Comparison of ENCODE assay signal across 19 mouse cellular contexts in the genomic region with DNA sequence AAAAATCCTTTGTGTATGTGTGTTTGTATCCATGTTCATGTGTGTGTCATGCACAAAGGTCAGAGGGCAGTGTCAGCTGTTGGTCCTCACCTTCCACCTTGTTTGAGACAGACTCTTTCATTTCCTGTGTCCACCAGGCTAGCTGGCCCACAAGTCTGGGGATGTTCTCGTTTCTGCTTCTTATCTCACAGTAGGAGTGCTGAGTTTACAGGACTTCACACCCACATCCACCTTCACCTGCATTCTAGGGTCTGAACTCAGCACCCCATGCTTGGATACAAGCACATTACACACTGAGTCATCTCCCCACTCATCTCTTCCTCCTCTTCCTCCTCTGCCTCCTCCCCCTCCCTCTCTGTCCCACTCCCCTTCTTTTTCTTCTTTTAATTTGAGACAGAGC. TPM values are rescaled to one million over a fixed set of nuclear protein-coding genes. Genes with fewer than 3 reads are reported as not detected.
A peak's percentile ranks its signal among the peaks of the same experiment; 100 is the strongest.
DNase-seq lines count a peak whose midpoint lies in the region; ATAC-seq and TF ChIP-seq lines count a peak whose summit lies in the region.
"Had no signal": no experiment of that assay in that cellular context is flagged by ENCODE, and none has a peak within 500 bp of the region (broad histone marks: within the 10 kb centered on the region; RNA-seq: fewer than 3 reads in every experiment).

No protein-coding gene starts in this region.

- TF ChIP-seq RAD21 in MEL (IDR thresholded peaks at IDR 0.05; ENCODE audit: low read depth, low read length), result no peak

- DNase-seq in heart, adult 9 months (ENCODE audit: low spot score in 2 of 2), result no peak
- DNase-seq in MEL (ENCODE audit: low read depth, low spot score), result no peak
- DNase-seq in layer of hippocampus, adult 8-10 months (ENCODE audit: low spot score in 2 of 2), result no peak
- DNase-seq in neural tube, embryonic 10.5 days (ENCODE audit: extremely low spot score, low spot score), result no peak
- DNase-seq: cerebellum, adult 8-10 months; forebrain, postnatal 0 days; gastrocnemius, postnatal 36 days; kidney, adult 9 months; kidney, postnatal 25 days; layer of hippocampus, adult 9-11 months; left cerebral cortex, postnatal 4 days; lung, postnatal 10 days; right cerebral cortex, postnatal 4 days; thymus, postnatal 36 days had no signal

- H3K4me2 ChIP-seq in heart, embryonic 12.5 days, result no peak overlapping the region
- no peak overlapping the region for H3K4me2 ChIP-seq in intestine, embryonic 16.5 days (ENCODE audit: low read depth, low read length)
- H3K4me2 ChIP-seq in liver, embryonic 16.5 days (ENCODE audit: low read depth, low read length), result peak overlapping the region; percentile 72

- H3K36me3 ChIP-seq in heart, embryonic 12.5 days, result no peaks in the 10 kb centered on the region
- peaks cover 0 to 57% of the 10 kb centered on the region in 2 experiments; a peak in 2 of 4 replicates for H3K36me3 ChIP-seq in MEL (ENCODE audit: control insufficient read depth in 1 of 2, insufficient read depth in 2 of 2, low read length in 2 of 2)
- H3K36me3 ChIP-seq in intestine, embryonic 16.5 days (ENCODE audit: control insufficient read depth, insufficient read depth, low read length), result no peaks in the 10 kb centered on the region
- H3K36me3 ChIP-seq in liver, embryonic 16.5 days (ENCODE audit: control insufficient read depth, insufficient read depth), result no peaks in the 10 kb centered on the region

- H3K4me1 ChIP-seq in heart, embryonic 12.5 days (replicated peaks), result peaks cover 43% of the 10 kb centered on the region
- peaks cover 38 to 53% of the 10 kb centered on the region in 2 experiments for H3K4me1 ChIP-seq in MEL (ENCODE audit: control insufficient read depth in 1 of 2, insufficient read depth in 2 of 2, low read length in 2 of 2)
- H3K4me1 ChIP-seq in intestine, embryonic 16.5 days (ENCODE audit: control insufficient read depth, insufficient read depth, low read length), result no peaks in the 10 kb centered on the region
- peaks cover 87% of the 10 kb centered on the region for H3K4me1 ChIP-seq in liver, embryonic 16.5 days (ENCODE audit: control insufficient read depth, low read depth, low read length)

- no peak for TF ChIP-seq EP300 in MEL (IDR thresholded peaks at IDR 0.05; ENCODE audit: low read depth in 1 of 2, low read length in 2 of 2)

- peaks cover 22% of the 10 kb centered on the region for H3K79me2 ChIP-seq in MEL (ENCODE audit: control insufficient read depth, insufficient read depth, low read length, poor library complexity)

- H3K27ac ChIP-seq in heart, embryonic 12.5 days (ENCODE audit: poor library complexity, severe bottlenecking), result 0 out of 2 replicates have a peak overlapping the region, but pooled peaks have one; percentile 8
- H3K27ac ChIP-seq in MEL (ENCODE audit: control insufficient read depth, low read depth, low read length), result peak overlapping the region; percentile 66
- no peak overlapping the region for H3K27ac ChIP-seq in intestine, embryonic 16.5 days (ENCODE audit: low read length)
- H3K27ac ChIP-seq in liver, embryonic 16.5 days (ENCODE audit: low read length), result peak overlapping the region; percentile 98
- H3K27ac ChIP-seq: left cerebral cortex, adult 2 months had no signal

- no peak for TF ChIP-seq CTCF in MEL (IDR thresholded peaks at IDR 0.05 in 2 of 3, conservative IDR thresholded peaks at IDR 0.05 in 1 of 3; ENCODE audit: control insufficient read depth in 1 of 3, insufficient read depth in 1 of 3, low read depth in 2 of 3, low read length in 3 of 3, poor library complexity in 1 of 3, severe bottlenecking in 1 of 3)

- H3K4me3 ChIP-seq in heart, embryonic 12.5 days, result no peak overlapping the region
- H3K4me3 ChIP-seq in MEL (ENCODE audit: control insufficient read depth in 1 of 2, insufficient read depth in 1 of 2, low read depth in 2 of 2, low read length in 2 of 2), result no peak overlapping the region
- no peak overlapping the region for H3K4me3 ChIP-seq in intestine, embryonic 16.5 days (ENCODE audit: low read length)
- H3K4me3 ChIP-seq in liver, embryonic 16.5 days (ENCODE audit: low read depth, low read length), result peak overlapping the region; percentile 42
- H3K4me3 ChIP-seq: left cerebral cortex, adult 2 months had no signal

- ATAC-seq in heart, embryonic 12.5 days (ENCODE audit: insufficient number of reproducible peaks, low FRiP score), result 0 out of 2 replicates have a peak, but pooled peaks have one; percentile 30
- ATAC-seq in intestine, embryonic 16.5 days, result peak; percentile 59; the same call in 1 of the 2 replicates
- peak; percentile 72 for ATAC-seq in liver, embryonic 16.5 days (ENCODE audit: low read depth)
- ATAC-seq: forebrain, postnatal 0 days had no signal

- TF ChIP-seq POLR2A in MEL (IDR thresholded peaks at IDR 0.05; ENCODE audit: control insufficient read depth in 1 of 2, insufficient read depth in 1 of 2, low read depth in 1 of 2, low read length in 2 of 2, poor library complexity in 1 of 2), result no peak

- H3K9me3 ChIP-seq in heart, embryonic 12.5 days (replicated peaks), result no peaks in the 10 kb centered on the region
- H3K9me3 ChIP-seq in MEL (replicated peaks; ENCODE audit: insufficient read depth, low read length), result no peaks in the 10 kb centered on the region
- H3K9me3 ChIP-seq in intestine, embryonic 16.5 days (ENCODE audit: control insufficient read depth, low read length), result no peaks in the 10 kb centered on the region
- H3K9me3 ChIP-seq in liver, embryonic 16.5 days (replicated peaks; ENCODE audit: control insufficient read depth, low read length), result no peaks in the 10 kb centered on the region

- WGBS in heart, embryonic 12.5 days, result 24% methylated on average over 1 of the region's 1 CpGs
- 17% methylated on average over 1 of the region's 1 CpGs for WGBS in intestine, embryonic 16.5 days
- 0% methylated on average over 1 of the region's 1 CpGs for WGBS in liver, embryonic 16.5 days (ENCODE audit: insufficient replicate concordance)

- no peak overlapping the region for H3K9ac ChIP-seq in heart, embryonic 12.5 days
- no peak overlapping the region for H3K9ac ChIP-seq in MEL (ENCODE audit: control insufficient read depth, low read depth, low read length, poor library complexity, severe bottlenecking)
- no peak overlapping the region for H3K9ac ChIP-seq in intestine, embryonic 16.5 days (ENCODE audit: low read depth, low read length)
- H3K9ac ChIP-seq in liver, embryonic 16.5 days (ENCODE audit: low read depth, low read length), result peak overlapping the region; percentile 68
- H3K9ac ChIP-seq: forebrain, postnatal 0 days had no signal

- H3K27me3 ChIP-seq in heart, embryonic 12.5 days (replicated peaks), result no peaks in the 10 kb centered on the region
- H3K27me3 ChIP-seq in MEL (ENCODE audit: control insufficient read depth in 1 of 2, insufficient read depth in 2 of 2, low read length in 2 of 2), result no peaks in the 10 kb centered on the region
- H3K27me3 ChIP-seq in intestine, embryonic 16.5 days (replicated peaks; ENCODE audit: control insufficient read depth, insufficient read depth, low read length), result no peaks in the 10 kb centered on the region
- no peaks in the 10 kb centered on the region for H3K27me3 ChIP-seq in liver, embryonic 16.5 days (ENCODE audit: control insufficient read depth, insufficient read depth, low read depth, low read length)
- H3K27me3 ChIP-seq: CH12.LX had no signal

TF ChIP-seq in MEL, 35 proteins besides CTCF, POLR2A, EP300 and RAD21 (continues in another document):
- no peak for TF ChIP-seq ZMIZ1 (IDR thresholded peaks at IDR 0.05; ENCODE audit: low read depth, low read length)
- no peak for TF ChIP-seq GATA1 (IDR thresholded peaks at IDR 0.05; ENCODE audit: low read depth, low read length)
- TF ChIP-seq SMC3 (IDR thresholded peaks at IDR 0.05; ENCODE audit: low read depth, low read length), result no peak
- no peak for TF ChIP-seq CHD2 (IDR thresholded peaks at IDR 0.05; ENCODE audit: low read length)
- no peak for TF ChIP-seq POLR2AphosphoS2 (IDR thresholded peaks at IDR 0.05; ENCODE audit: low read length)
- TF ChIP-seq USF2 (IDR thresholded peaks at IDR 0.05; ENCODE audit: borderline replicate concordance in 1 of 2, insufficient read depth in 1 of 2, low read depth in 1 of 2, low read length in 2 of 2), result no peak
- no peak for TF ChIP-seq POLR2AphosphoS5 (IDR thresholded peaks at IDR 0.05; ENCODE audit: borderline replicate concordance, low read depth, low read length)
- TF ChIP-seq ETS1 (IDR thresholded peaks at IDR 0.05; ENCODE audit: low read depth, low read length), result no peak
- TF ChIP-seq JUND (IDR thresholded peaks at IDR 0.05; ENCODE audit: low read depth, low read length), result no peak
- TF ChIP-seq NELFE (IDR thresholded peaks at IDR 0.05; ENCODE audit: low read depth, low read length), result no peak
- no peak for TF ChIP-seq RCOR1 (IDR thresholded peaks at IDR 0.05; ENCODE audit: low read depth, low read length)

RNA-seq across cellular contexts. Expression of a gene that starts 22.2 kb away (rescaled TPM):
- polyA plus RNA-seq in heart, embryonic 12.5 days (2016; fragmentation: Nextera tagmentation; extraction: Ambion mirVana), result 5.1 and 6.8 TPM in 2 replicates
- 6.9 and 7.0 TPM in 2 replicates for total RNA-seq in MEL (2012; rRNA removed)
- 10 to 100 TPM in 1 of 2 experiments, not detected in 1; 10.8 TPM for polyA plus RNA-seq in MEL (2012; ENCODE audit: insufficient read depth in 1 of 2, insufficient read length in 2 of 2, low read depth in 1 of 2, low replicate concordance in 2 of 2, missing spikeins in 1 of 2)
- 3.0 and 3.1 TPM in 2 replicates for polyA plus RNA-seq in intestine, embryonic 16.5 days (2015; fragmentation: Nextera tagmentation; extraction: Ambion mirVana)
- polyA plus RNA-seq in liver, embryonic 16.5 days (2015; fragmentation: Nextera tagmentation; extraction: Ambion mirVana), result 8.5 and 8.7 TPM in 2 replicates
- 100 to 1,000 TPM; 147 to 191 (median 153) TPM for total RNA-seq in layer of hippocampus, adult 8-10 months (2022)

RNA-seq across cellular contexts. Expression of a gene that starts 38.0 kb away (rescaled TPM):
- 377 and 402 TPM in 2 replicates for polyA plus RNA-seq in heart, embryonic 12.5 days (2016; fragmentation: Nextera tagmentation; extraction: Ambion mirVana)
- 2,653 and 2,779 TPM in 2 replicates for total RNA-seq in MEL (2012; rRNA removed)
- 1,000 to 10,000 TPM in 1 of 2 experiments, 100 to 1,000 TPM in 1; 850 to 2,901 TPM for polyA plus RNA-seq in MEL (2012; ENCODE audit: insufficient read depth in 1 of 2, insufficient read length in 2 of 2, low read depth in 1 of 2, low replicate concordance in 2 of 2, missing spikeins in 1 of 2)
- polyA plus RNA-seq in intestine, embryonic 16.5 days (2015; fragmentation: Nextera tagmentation; extraction: Ambion mirVana), result 512 and 565 TPM in 2 replicates
- polyA plus RNA-seq in liver, embryonic 16.5 days (2015; fragmentation: Nextera tagmentation; extraction: Ambion mirVana), result 278 and 327 TPM in 2 replicates
- 100 to 1,000 TPM; 517 to 564 (median 525) TPM for total RNA-seq in layer of hippocampus, adult 8-10 months (2022)

RNA-seq across cellular contexts. Expression of a gene that starts 51.1 kb away (rescaled TPM):
- 22.9 and 24.3 TPM in 2 replicates for polyA plus RNA-seq in heart, embryonic 12.5 days (2016; fragmentation: Nextera tagmentation; extraction: Ambion mirVana)
- total RNA-seq in MEL (2012; rRNA removed), result 41.4 and 46.5 TPM in 2 replicates
- 10 to 100 TPM; 43.6 to 55.0 TPM for polyA plus RNA-seq in MEL (2012; ENCODE audit: insufficient read depth in 1 of 2, insufficient read length in 2 of 2, low read depth in 1 of 2, low replicate concordance in 2 of 2, missing spikeins in 1 of 2)
- 14.3 and 15.6 TPM in 2 replicates for polyA plus RNA-seq in intestine, embryonic 16.5 days (2015; fragmentation: Nextera tagmentation; extraction: Ambion mirVana)
- polyA plus RNA-seq in liver, embryonic 16.5 days (2015; fragmentation: Nextera tagmentation; extraction: Ambion mirVana), result 6.6 and 7.0 TPM in 2 replicates
- total RNA-seq in layer of hippocampus, adult 8-10 months (2022), result 100 to 1,000 TPM in 2 of 4 experiments, 10 to 100 TPM in 2; 97.1 to 101 (median 99.7) TPM
